Mouse (Mus musculus): ENCODE results near the gene Mybphl. TPM values are rescaled to one million over a fixed set of nuclear protein-coding genes. Genes with fewer than 3 reads are reported as not detected.

The Mybphl gene
- total and polyA plus RNA-seq, 2 experiments from 2014 or later: 0.11 TPM; not detected in 1

DNA sequence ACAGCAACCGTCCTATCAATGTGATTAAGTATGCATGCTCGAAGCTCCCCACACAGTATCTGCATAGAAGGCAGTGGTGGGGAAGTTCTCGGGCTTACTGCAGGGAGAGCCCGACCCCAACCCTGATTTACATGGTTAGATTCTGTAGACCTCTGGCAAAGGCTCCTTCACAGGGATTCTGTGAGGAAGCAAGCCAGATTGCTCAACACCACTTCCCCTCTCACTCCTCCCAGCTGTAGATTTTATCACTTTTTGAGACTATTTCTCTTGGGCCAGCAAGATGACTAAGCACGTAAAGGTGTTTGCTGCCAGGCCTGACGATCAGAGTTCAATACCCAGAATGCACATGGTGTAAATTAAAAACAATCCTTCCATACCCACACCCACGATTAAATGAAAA, 18.9 kb upstream of the Mybphl start:
- Histone ChIP-seq H3K4me3 (ENCODE audit: low read length) (no peak overlapping the region), H3K9ac (replicated peaks; ENCODE audit: low read length) (no peak overlapping the region), H3K4me1 (ENCODE audit: insufficient read depth, low read length) (no peaks in the 10 kb centered on the region), H3K27ac (no peak overlapping the region), H3K27me3 (ENCODE audit: insufficient read depth, low read length) (no peaks in the 10 kb centered on the region), H3K36me3 (ENCODE audit: insufficient read depth, low read length) (peaks cover 76% of the 10 kb centered on the region), H3K4me2 (ENCODE audit: low read depth, low read length) (no peak overlapping the region), H3K9me3 (ENCODE audit: low read length) (no peaks in the 10 kb centered on the region)
- no peak for TF ChIP-seq CTCF (IDR thresholded peaks at IDR 0.05; ENCODE audit: low read depth)
- 88% methylated on average over 7 of the region's 7 CpGs for WGBS
- DNase-seq (ENCODE audit: low spot score) (no peak), ATAC-seq (no peak)

- no peak overlapping the region for H3K4me3 ChIP-seq (ENCODE audit: low read length)
- no peak overlapping the region for H3K27ac ChIP-seq
- 82% methylated on average over 9 of the region's 9 CpGs for WGBS
- no peaks in the 10 kb centered on the region for H3K27me3 ChIP-seq (ENCODE audit: insufficient read depth, low read length)
- DNase-seq (ENCODE audit: low spot score): no peak
- H3K4me1 ChIP-seq (ENCODE audit: insufficient read depth, low read length): no peaks in the 10 kb centered on the region
- ATAC-seq: no peak
- H3K9me3 ChIP-seq (ENCODE audit: low read length): no peaks in the 10 kb centered on the region
- no peak overlapping the region for H3K4me2 ChIP-seq (ENCODE audit: low read depth, low read length)
- no peak for TF ChIP-seq CTCF (IDR thresholded peaks at IDR 0.05; ENCODE audit: low read depth)
- peaks cover 74% of the 10 kb centered on the region for H3K36me3 ChIP-seq (ENCODE audit: insufficient read depth, low read length)
- H3K9ac ChIP-seq (replicated peaks; ENCODE audit: low read length): no peak overlapping the region
Measured at GRCm38 (mm10) chr3:108348376-108348775, 16.3 kb upstream of the Mybphl start.

DNA sequence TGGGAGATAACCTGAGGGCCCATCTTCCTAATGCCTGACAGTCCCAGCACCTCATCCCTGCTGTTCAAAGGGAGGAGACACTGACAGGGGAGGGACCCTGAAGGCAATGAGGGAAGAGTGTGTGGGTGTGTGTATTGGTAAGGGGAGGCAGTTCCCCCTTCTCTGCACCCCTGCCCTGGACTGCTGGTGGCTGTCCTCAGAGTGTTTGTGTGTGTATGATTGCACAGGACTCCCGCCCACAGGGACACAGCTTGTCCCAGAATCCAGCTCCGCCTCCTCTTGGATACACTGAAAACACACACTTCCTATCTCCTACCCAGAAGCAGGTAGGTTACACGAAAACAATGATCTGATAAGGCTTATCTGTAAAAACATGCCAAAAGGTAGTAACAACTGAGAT, 9.5 kb upstream of the Mybphl start:
- 93% methylated on average over 3 of the region's 3 CpGs for WGBS

DNA sequence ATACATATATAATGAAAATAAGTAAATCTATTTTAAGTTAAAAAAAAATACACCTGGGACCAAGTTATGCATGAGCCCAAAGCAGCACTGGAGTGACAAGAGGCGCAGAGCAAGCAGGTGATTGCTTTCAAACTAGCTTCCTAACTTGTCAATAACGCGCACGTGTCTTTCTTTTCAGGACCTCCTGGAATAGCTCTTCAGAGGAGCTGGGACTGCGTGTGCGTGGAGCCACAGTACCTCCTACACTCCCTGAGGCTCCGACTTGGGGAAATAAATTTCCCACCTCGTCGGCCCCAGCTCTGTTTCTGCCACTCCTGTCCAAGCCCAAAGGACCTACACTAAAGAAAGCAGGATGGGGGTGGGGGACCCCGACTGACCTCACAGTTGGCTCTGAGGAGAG, 7.7 kb upstream of the Mybphl start:
- WGBS: 90% methylated on average over 10 of the region's 10 CpGs
- H3K9me3 ChIP-seq (ENCODE audit: low read length): no peaks in the 10 kb centered on the region
- no peak for TF ChIP-seq CTCF (IDR thresholded peaks at IDR 0.05; ENCODE audit: low read depth)
- H3K27ac ChIP-seq: no peak overlapping the region
- H3K9ac ChIP-seq (replicated peaks; ENCODE audit: low read length): no peak overlapping the region
- DNase-seq (ENCODE audit: low spot score) (no peak), ATAC-seq (no peak)
- H3K4me1 ChIP-seq (ENCODE audit: insufficient read depth, low read length): no peaks in the 10 kb centered on the region
- H3K4me3 ChIP-seq (ENCODE audit: low read length): no peak overlapping the region
- peaks cover 49% of the 10 kb centered on the region for H3K36me3 ChIP-seq (ENCODE audit: insufficient read depth, low read length)
- no peak overlapping the region for H3K4me2 ChIP-seq (ENCODE audit: low read depth, low read length)
- H3K27me3 ChIP-seq (ENCODE audit: insufficient read depth, low read length): no peaks in the 10 kb centered on the region

More for the DNA sequence above, 9.5 kb upstream of the Mybphl start:
- H3K4me2 ChIP-seq (ENCODE audit: low read depth, low read length): no peak overlapping the region
- no peak overlapping the region for H3K27ac ChIP-seq
- H3K4me1 ChIP-seq (ENCODE audit: insufficient read depth, low read length): no peaks in the 10 kb centered on the region
- H3K4me3 ChIP-seq (ENCODE audit: low read length): no peak overlapping the region
- H3K27me3 ChIP-seq (ENCODE audit: insufficient read depth, low read length): no peaks in the 10 kb centered on the region
- peaks cover 64% of the 10 kb centered on the region for H3K36me3 ChIP-seq (ENCODE audit: insufficient read depth, low read length)
- ATAC-seq (no peak), DNase-seq (ENCODE audit: low spot score) (no peak)
- H3K9ac ChIP-seq (replicated peaks; ENCODE audit: low read length): no peak overlapping the region
- no peaks in the 10 kb centered on the region for H3K9me3 ChIP-seq (ENCODE audit: low read length)
- TF ChIP-seq CTCF (IDR thresholded peaks at IDR 0.05; ENCODE audit: low read depth): no peak

GRCm38 (mm10) chr3:108358445-108358844, 6.3 kb upstream of the Mybphl start:
- DNase-seq (ENCODE audit: low spot score) (no peak), ATAC-seq (no peak)
- H3K36me3 ChIP-seq (ENCODE audit: insufficient read depth, low read length): peaks cover 44% of the 10 kb centered on the region
- no peaks in the 10 kb centered on the region for H3K9me3 ChIP-seq (ENCODE audit: low read length)
- H3K4me3 ChIP-seq (ENCODE audit: low read length): no peak overlapping the region
- WGBS: 65% methylated on average over 6 of the region's 6 CpGs
- H3K9ac ChIP-seq (replicated peaks; ENCODE audit: low read length): no peak overlapping the region
- H3K4me1 ChIP-seq (ENCODE audit: insufficient read depth, low read length): no peaks in the 10 kb centered on the region
- H3K27me3 ChIP-seq (ENCODE audit: insufficient read depth, low read length): no peaks in the 10 kb centered on the region
- TF ChIP-seq CTCF (IDR thresholded peaks at IDR 0.05; ENCODE audit: low read depth): no peak
- H3K27ac ChIP-seq: no peak overlapping the region
- no peak overlapping the region for H3K4me2 ChIP-seq (ENCODE audit: low read depth, low read length)

DNA sequence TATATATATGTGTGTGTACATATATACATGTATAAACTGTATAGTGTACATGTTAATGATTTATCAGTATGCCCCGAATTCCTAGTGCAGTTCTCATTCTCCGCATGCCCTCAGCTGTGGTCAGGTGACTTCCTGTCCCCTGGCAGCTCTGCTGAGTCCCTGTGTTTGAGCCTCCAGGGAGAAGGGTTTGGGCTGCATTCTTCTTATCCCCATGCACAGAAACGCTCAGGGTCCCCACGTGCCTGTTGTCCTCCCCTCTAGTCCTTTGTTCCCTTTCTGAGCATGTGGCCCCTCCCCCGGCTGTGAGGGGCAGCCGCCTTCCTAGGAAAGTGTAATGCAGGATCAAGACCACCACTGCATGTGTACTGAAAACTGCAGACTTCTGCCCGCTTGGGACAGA, 3.8 kb upstream of the Mybphl start:
- TF ChIP-seq CTCF (IDR thresholded peaks at IDR 0.05; ENCODE audit: low read depth): no peak
- ATAC-seq: 0 out of 2 replicates have a peak, but pooled peaks have one; percentile 28
- Histone ChIP-seq H3K36me3 (ENCODE audit: insufficient read depth, low read length) (peaks cover 21% of the 10 kb centered on the region; the same call in 1 of the 2 replicates), H3K4me1 (ENCODE audit: insufficient read depth, low read length) (no peaks in the 10 kb centered on the region), H3K27ac (no peak overlapping the region), H3K27me3 (ENCODE audit: insufficient read depth, low read length) (no peaks in the 10 kb centered on the region), H3K4me3 (ENCODE audit: low read length) (no peak overlapping the region), H3K4me2 (ENCODE audit: low read depth, low read length) (no peak overlapping the region), H3K9me3 (ENCODE audit: low read length) (no peaks in the 10 kb centered on the region), H3K9ac (replicated peaks; ENCODE audit: low read length) (no peak overlapping the region)
- 13% methylated on average over 7 of the region's 7 CpGs for whole genome bisulfite sequencing
- DNase-seq (ENCODE audit: low spot score): peak; percentile 13

GRCm38 (mm10) chr3:108363626-108364025, 1.1 kb upstream of the Mybphl start:
- peak; percentile 22 for DNase-seq (ENCODE audit: low spot score)
- no peaks in the 10 kb centered on the region for H3K36me3 ChIP-seq (ENCODE audit: insufficient read depth, low read length)
- H3K9me3 ChIP-seq (ENCODE audit: low read length): no peaks in the 10 kb centered on the region
- no peak for TF ChIP-seq CTCF (IDR thresholded peaks at IDR 0.05; ENCODE audit: low read depth)
- H3K27ac ChIP-seq: no peak overlapping the region
- WGBS: 62% methylated on average over 3 of the region's 3 CpGs
- H3K4me3 ChIP-seq (ENCODE audit: low read length): no peak overlapping the region
- H3K27me3 ChIP-seq (ENCODE audit: insufficient read depth, low read length): no peaks in the 10 kb centered on the region
- ATAC-seq: no peak
- no peak overlapping the region for H3K4me2 ChIP-seq (ENCODE audit: low read depth, low read length)
- no peak overlapping the region for H3K9ac ChIP-seq (replicated peaks; ENCODE audit: low read length)
- no peaks in the 10 kb centered on the region for H3K4me1 ChIP-seq (ENCODE audit: insufficient read depth, low read length)

All from hindbrain, postnatal 0 days (tissue).